Mouse (Mus musculus) small intestine, adult 2 months (tissue): ENCODE measurements around the gene Mthfr.

Source experiments
- CTCF ChIP-seq: fragments of 200-500 bp; IDR thresholded peaks from 2 replicates; pipeline ENCODE4 v1.5.1; 2012; ENCODE audit warnings: low read depth, mild to moderate bottlenecking, control low read depth, inconsistent platforms, low read length, moderate library complexity, mixed read lengths; ENCODE audit not compliant: insufficient replicate concordance, insufficient read length; ENCODE audit errors: extremely low read depth
- POLR2A ChIP-seq: fragments of 200-500 bp; IDR thresholded peaks from 2 replicates; pipeline ENCODE4 v1.6.1; 2012; ENCODE audit warnings: low read depth, mild to moderate bottlenecking, control low read depth, inconsistent platforms, low read length, moderate library complexity

DNA sequence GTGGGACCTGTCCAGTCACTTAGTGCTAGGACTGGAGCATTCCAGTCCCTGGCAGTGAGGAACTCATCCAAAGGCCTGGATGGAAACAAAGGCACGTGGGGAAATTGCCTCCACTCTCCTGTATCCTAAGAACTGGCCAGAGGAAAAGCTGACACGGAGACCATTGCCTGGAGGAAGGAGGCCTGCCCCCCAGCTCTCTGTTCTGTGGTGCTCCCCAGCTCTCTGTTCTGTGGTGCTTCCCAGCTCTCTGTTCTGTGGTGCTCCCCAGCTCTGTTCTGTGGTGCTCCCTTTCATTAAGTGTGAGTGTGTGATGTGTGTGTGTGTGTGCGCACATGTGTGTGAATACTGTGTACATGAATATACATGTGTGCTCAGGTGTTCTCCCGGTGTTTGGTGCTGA, 56.2 kb downstream of the Mthfr start:
- TF ChIP-seq CTCF (no peak), POLR2A (no peak)
